Mouse (Mus musculus): ENCODE data around the gene Rnf157.

GRCm38 (mm10) chr11:116447822-116448221, 35.0 kb upstream of the Rnf157 start:
- TF ChIP-seq POLR2A (IDR thresholded peaks at IDR 0.05; ENCODE audit: low read depth, low read length) (no peak), CTCF (IDR thresholded peaks at IDR 0.05; ENCODE audit: extremely low read depth, insufficient read length, insufficient replicate concordance, low read depth, low read length) (no peak)
